Mouse (Mus musculus): ENCODE results near the gene Ablim1.

The Ablim1 gene

DNA sequence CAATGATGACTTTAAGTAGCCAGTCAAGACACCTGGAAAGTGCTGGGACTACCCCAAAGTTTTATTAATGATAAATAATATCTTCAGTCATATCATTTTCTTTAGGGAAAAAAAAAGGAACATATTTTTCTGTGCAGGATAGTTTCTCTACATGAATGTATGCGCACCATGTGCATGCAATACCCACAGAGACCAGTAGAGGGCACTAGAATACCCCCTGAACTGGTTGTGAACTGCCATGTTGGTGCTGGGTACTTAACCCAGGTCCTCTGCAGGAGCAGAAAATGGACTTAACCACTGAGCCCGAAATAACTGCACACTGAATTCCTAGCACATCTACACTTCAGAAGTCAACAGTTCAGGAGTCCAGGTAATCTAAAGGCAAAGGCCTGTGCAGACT lies 257.2 kb downstream of the Ablim1 start:
- TF ChIP-seq GATA4 (IDR thresholded peaks at IDR 0.05; ENCODE audit: insufficient replicate concordance, low read length) = no peak

GRCm38 (mm10) chr19:57055215-57056120 lies 259.3 kb downstream of the Ablim1 start:
- no peak for TF ChIP-seq GATA4 (IDR thresholded peaks at IDR 0.05; ENCODE audit: insufficient replicate concordance, low read length)

GRCm38 (mm10) chr19:57052959-57053358 lies 261.8 kb downstream of the Ablim1 start:
- no peak for TF ChIP-seq GATA4 (IDR thresholded peaks at IDR 0.05; ENCODE audit: insufficient replicate concordance, low read length)

GRCm38 (mm10) chr19:57052016-57052415 lies 262.7 kb downstream of the Ablim1 start:
- TF ChIP-seq GATA4 (IDR thresholded peaks at IDR 0.05; ENCODE audit: insufficient replicate concordance, low read length) = no peak

DNA sequence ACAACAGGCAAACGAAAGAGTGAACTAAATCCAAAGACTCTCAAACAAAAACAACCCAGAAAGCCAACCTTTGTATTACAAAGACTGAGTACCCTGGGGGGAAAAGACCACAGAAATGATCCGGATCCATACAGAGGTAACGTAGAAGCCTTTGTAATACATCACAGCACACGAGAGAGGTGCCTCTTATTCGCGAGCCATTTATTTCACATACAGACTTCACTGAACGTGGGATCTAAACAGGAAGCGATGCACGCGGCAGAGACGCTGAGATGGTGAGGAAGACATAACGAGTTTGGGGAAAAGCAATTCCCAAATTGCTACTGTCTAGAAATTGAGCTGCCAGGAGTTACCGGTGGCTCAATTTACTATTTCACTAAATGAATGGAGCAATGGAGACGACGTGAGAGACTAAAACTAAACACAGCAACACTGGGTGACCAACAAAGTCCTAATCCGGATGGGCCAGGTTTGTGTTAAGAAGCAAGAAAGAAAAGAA lies 265.1 kb downstream of the Ablim1 start:
- no peak for TF ChIP-seq GATA4 (IDR thresholded peaks at IDR 0.05; ENCODE audit: insufficient replicate concordance, low read length)

- TF ChIP-seq GATA4 (IDR thresholded peaks at IDR 0.05; ENCODE audit: insufficient replicate concordance, low read length) = no peak
Measured at GRCm38 (mm10) chr19:57047671-57048320, 266.9 kb downstream of the Ablim1 start.

DNA sequence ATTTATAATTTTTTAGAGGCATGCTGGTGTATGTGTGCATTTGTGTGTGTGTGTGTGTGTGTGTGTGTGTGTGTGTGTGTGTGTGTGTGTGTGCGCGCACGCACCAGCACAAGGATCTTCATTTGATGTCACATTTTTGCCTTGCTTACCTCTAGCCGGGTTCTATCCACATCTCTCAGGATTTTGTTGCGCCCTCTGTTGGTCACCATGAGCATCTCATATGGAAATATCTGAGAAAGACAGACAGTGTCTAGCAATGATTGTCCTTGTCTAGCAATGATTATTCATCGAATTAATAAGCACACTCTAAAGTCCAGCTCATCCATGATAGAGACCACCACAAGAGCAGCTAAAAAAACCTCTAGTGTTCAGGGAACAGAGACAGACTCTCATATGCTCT lies 275.5 kb downstream of the Ablim1 start:
- TF ChIP-seq GATA4 (IDR thresholded peaks at IDR 0.05; ENCODE audit: insufficient replicate concordance, low read length) = no peak

GRCm38 (mm10) chr19:57036860-57037259 lies 277.9 kb downstream of the Ablim1 start:
- TF ChIP-seq GATA4 (IDR thresholded peaks at IDR 0.05; ENCODE audit: insufficient replicate concordance, low read length) = no peak

GRCm38 (mm10) chr19:57031582-57031981 lies 283.1 kb downstream of the Ablim1 start:
- TF ChIP-seq GATA4 (IDR thresholded peaks at IDR 0.05; ENCODE audit: insufficient replicate concordance, low read length) = no peak

GRCm38 (mm10) chr19:57029461-57029860 lies 285.3 kb downstream of the Ablim1 start:
- no peak for TF ChIP-seq GATA4 (IDR thresholded peaks at IDR 0.05; ENCODE audit: insufficient replicate concordance, low read length)

DNA sequence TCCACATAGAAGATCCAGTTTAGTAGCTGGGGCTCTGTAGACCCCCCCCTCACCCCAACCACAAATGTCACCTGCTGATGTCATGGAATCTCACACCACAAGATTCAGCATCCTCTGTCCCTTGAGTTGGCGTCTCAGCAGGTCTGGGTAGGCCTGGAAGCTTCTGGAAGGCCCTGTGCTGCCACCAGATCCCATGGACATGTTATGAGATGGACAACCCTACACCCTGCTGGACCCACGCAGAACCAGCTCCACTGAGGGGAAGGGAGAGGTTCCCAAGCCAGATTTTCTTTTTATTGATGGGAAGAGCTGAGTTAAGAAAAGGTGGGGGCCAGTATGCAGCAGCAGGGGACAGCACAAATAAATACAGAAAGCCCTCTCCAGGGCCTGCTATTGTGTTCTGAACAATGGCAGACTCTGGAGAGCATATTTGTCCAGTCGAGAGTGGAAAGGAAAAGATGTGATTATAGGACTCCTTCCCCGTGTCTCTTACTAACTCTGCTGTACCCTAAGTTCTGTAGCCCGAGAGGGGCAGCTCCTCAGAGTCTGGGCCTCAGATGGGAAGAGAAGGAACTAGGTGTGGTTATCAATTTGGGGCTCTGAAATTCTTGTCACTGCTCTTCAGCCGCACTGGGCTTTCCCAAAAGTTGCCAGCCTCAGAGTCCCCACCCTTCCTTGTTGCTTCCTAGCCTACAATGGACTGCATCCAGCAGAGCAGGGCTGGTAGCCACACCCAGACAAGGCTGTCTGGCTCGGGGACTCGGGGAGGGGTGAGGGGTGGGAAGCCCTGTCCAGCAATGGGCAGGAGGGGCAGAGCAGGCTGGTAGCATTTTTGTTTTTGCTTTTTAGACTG lies 286.2 kb downstream of the Ablim1 start:
- no peak for TF ChIP-seq GATA4 (IDR thresholded peaks at IDR 0.05; ENCODE audit: insufficient replicate concordance, low read length)

- TF ChIP-seq GATA4 (IDR thresholded peaks at IDR 0.05; ENCODE audit: insufficient replicate concordance, low read length) = no peak
Measured at GRCm38 (mm10) chr19:57026501-57026900, 288.2 kb downstream of the Ablim1 start.

- TF ChIP-seq GATA4 (IDR thresholded peaks at IDR 0.05; ENCODE audit: insufficient replicate concordance, low read length) = no peak
Measured at GRCm38 (mm10) chr19:57017785-57018179, 296.9 kb downstream of the Ablim1 start.

GRCm38 (mm10) chr19:57016995-57017784 lies 297.5 kb downstream of the Ablim1 start:
- TF ChIP-seq GATA4 (IDR thresholded peaks at IDR 0.05; ENCODE audit: insufficient replicate concordance, low read length) = no peak
